Mouse (Mus musculus): ENCODE measurements around the gene Gpatch1.
A peak's percentile ranks its signal among the peaks of the same experiment; 100 is the strongest.

DNA sequence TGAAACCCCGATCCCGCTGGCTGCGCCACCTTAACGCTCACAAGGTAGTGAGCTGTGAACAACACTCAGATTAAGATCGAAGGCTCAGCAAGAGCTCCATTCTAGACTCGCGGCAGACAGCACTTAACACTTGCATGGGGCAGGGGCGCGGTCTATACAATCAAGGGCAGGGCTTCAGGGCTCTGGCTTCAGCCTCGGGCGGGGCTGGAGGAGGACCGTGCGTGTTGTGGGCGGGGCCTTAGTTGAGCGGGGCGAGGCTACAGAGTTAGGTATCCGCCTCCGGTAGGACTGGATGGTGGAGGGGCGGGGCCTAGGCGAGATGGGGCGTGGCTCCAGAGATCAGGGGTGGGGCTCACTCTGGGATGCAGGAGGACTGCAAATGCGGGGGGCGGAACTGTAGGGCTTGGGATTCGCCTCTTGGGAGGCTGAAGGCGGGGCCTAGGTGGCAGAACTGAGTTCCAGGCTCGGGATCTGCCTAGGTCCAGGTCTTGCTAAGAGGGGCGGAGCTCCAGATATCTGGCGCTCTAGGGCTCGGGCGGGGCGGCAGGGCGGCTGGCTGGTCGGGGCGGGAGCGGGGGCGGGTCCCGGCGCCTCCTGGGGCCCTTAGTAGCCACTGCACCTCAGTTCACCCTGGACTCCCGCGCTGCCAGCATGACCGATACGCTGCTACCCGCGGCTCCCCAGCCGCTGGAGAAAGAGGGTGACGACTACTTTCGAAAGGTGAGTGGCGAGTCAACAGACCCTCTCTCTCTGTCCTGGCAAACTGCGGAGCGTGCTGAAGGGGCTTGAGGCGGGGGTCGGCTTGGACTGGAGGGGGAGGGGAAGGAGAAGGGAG, 15.7 kb upstream of the Gpatch1 start, which contains the start of gene Rhpn2:
- TF ChIP-seq CTCF (IDR thresholded peaks at IDR 0.05; ENCODE audit: low read depth, low read length), result no peak
- TF ChIP-seq POLR2A (IDR thresholded peaks at IDR 0.05; ENCODE audit: insufficient read depth, low read length), result peak; percentile 84

Data from ES-Bruce4 (cell line).